Mouse (Mus musculus) liver, postnatal 0 days (tissue): ENCODE results near the gene Tmem190.

Experiments used
- CTCF ChIP-seq: sonication (generic); IDR thresholded peaks from 2 replicates; pipeline ENCODE4 v1.5.1; 2016; ENCODE audit warnings: antibody characterized with exemption, low read depth
- EP300 ChIP-seq: IDR thresholded peaks from 2 replicates; pipeline ENCODE4 v1.6.1; 2016; ENCODE audit warnings: antibody characterized with exemption, low read depth, mild to moderate bottlenecking

- TF ChIP-seq CTCF (no peak), EP300 (no peak)
These were observed 11.5 kb upstream of the Tmem190 start, which contains the start of gene Fam71e2 for GRCm38 (mm10) chr7:4771202-4771601.
